Mouse (Mus musculus) 3134 (cell line): ENCODE measurements around the gene Ftl1.

Source experiments
- DNase-seq: peaks from one replicate; pipeline ENCODE4 v3.0.0-alpha.2; 2011; ENCODE audit warnings: low spot score; ENCODE audit not compliant: insufficient read length; ENCODE audit errors: extremely low read depth

The Ftl1 gene

DNA sequence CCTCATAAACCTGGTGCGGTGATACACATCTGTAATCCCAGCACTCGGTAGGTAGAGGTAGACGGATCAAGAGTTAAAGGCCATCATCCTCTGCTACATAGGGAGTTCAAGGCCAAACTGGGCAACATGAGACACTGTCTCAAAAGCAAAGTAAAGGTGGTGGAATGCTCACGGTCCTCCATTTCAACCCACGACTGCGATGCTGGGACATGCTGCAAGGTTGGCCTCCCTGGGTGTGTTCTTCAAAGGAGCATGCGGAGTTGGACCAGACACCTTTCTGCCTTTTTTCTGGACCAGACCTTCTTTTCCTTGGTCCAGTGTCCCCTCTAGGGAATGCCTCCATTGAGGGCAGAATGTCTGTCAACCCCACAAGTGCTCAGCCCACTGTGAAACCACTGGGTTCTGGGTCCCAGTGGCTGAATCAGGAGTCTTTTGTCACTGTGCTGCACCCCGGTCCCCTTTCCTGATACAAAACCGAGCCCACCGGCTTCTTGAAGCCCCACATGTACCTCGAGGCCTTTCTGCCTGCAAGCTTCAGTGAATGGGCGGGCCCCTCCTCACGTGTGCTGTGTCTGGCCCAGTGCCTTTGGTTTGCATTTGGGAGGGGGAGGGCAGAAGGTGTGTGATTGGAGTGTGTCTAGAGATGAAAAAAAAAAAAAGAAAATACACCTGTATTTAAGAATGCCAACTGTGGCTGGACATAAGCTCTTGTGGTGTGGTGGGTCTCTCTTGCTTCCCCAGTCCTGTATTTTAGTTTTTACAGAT is 3.6 kb downstream of the Ftl1 start:
- DNase-seq, result peak; percentile 71

DNA sequence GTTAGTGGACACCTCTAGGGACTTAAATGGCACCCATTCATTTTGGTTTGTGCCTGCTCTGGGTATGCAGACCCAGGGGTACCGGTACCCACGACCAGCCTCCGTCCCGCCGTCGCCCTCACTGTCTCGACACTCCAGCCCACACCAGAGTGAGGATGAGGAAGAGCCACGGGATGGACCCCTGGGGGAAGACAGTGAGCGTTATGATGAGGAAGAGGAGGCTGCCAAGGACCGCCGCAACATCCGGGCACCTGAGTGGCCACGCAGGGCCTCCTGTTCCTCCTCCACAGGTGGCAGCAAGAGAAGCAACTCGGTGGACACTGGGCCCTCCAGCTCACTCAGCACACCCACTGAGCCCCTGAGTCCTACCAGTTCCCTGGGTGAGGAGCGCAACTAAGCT is 4.7 kb downstream of the Ftl1 start:
- no peak for DNase-seq

DNA sequence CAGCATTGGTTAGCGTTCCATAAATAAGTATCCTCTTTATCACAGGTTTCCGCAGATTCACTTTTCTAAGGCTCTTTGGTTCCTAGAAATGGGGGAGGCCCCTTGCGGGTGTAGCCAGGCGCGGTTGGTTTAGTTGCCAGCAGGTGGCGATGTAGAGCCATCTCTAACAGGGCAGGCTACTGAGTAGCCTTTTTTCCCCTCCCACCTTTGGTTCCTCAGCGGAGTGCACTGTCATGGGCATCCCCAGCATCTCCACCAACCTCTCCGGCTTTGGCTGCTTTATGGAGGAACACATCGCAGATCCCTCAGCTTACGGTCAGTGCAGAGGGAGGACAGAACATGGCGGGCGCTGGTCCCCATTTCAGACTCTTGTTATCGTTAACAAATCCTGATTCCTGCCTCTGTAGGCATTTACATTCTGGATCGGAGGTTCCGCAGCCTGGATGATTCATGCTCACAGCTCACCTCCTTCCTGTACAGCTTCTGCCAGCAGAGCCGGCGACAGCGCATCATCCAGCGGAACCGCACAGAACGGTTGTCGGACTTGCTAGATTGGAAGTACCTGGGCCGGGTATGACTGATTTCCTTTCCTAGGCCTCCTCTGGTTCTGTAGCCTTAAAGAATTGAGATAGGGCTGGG is 8.2 kb downstream of the Ftl1 start:
- peak; percentile 47 for DNase-seq

DNA sequence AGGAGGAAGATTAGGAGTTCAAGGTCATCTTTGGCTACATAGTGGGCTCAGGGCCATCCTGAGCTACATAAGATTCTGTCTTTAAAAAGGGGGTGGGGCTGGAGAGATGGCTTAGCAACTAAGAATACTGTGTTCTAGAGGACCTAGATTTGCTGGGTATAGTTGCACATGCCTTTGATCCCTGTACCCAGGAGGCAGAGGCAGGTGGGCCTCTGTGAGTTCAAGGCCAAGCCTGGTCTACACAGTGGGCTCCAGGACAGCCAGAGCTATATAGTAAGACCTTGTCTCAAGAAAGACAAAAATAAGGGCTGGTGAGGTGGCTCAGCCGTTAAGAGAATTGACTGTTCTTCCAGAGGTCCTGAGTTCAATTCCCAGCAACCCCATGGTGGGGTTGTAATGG is 9.7 kb downstream of the Ftl1 start:
- DNase-seq, result no peak

DNA sequence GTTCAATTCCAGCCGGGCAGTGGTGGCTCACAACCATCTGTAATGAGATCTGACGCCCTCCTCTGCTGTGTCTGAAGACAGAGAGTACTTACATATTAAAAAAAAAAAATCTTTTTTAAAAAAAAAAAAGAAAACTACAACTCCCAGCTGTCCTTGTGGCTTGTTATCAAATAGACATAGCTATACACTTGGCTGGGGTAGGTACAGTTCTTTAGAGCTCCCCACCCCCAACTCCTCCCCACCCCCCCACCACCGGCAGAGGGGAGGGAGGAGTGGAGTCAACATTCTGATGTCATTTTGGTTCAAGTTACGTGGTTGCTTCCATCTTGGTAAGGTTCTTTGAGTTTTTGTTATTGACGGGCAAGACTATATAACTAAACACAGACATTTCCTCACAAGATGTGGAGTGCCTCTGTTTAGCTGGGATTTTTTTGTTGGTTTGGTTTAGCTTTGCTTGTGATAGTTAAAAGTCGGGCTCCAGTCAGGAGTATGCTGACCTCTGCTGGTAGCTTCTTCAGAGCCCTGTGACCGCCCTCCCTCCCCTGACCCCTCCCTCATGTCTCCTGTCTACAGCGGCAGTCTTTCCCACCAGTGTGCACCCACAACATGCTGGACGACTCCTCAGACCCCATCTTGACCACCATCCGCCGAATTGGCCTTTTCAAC is 12.2 kb downstream of the Ftl1 start:
- no peak for DNase-seq

DNA sequence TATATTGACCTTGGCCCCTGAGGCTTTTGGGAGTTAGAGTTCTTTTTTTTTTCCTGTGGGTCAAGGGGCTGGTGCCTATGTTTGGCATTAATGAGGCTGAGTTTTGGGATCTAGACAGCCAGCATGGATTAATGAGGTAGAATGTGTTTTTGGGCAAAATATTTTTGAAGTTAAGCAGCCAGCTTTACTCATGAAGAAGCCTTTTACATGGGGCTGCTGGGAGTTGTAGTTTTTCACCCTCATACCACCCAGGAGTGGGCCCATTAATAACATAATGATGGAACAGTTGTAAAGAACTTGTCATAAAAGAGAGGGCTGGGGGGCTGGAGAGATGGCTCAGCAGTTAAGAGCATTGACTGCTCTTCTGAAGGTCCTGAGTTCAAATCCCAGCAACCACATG is 13.1 kb downstream of the Ftl1 start:
- no peak for DNase-seq

DNA sequence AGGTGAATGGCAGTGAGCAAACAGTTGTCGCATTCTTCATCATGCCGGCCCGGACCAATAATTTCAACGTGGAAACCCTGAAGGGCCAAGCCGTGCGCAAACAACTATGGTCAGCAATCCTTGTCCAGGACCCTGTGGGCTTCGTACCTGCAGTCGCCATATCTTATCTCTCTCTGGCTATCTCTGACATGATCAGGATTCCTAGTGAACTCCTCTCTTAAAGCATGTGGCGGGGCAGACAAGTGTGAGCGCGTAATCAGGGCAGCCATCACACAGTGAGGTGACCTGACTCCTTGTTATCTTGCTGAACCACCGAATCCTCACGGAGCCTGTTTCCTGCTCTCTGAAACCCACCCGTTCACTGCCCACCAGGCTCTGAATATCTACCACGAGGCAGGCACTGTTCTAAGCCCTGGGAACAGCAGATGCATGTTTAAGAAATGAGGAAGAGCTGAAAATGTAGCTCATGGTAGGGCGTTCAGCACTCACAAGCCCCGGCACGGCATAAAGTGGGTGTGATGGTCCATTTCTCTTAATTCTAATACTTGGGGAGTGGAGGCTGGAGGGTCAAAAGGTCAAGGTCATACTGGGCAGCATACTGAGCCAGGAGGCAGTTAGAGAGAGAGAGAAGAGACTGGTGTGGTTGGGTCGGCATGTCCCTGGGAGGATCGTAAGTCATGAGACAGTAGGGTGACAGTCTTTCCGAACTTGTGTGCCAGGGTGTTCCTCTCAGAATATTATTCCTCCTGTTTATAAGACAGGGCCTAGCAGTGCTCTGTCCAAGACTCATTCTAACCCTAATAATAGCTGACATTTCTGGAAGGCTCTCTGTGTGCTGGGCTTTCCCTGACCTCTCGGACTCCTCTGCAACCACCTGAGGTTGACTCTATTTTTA is 15.9 kb downstream of the Ftl1 start:
- no peak for DNase-seq

DNA sequence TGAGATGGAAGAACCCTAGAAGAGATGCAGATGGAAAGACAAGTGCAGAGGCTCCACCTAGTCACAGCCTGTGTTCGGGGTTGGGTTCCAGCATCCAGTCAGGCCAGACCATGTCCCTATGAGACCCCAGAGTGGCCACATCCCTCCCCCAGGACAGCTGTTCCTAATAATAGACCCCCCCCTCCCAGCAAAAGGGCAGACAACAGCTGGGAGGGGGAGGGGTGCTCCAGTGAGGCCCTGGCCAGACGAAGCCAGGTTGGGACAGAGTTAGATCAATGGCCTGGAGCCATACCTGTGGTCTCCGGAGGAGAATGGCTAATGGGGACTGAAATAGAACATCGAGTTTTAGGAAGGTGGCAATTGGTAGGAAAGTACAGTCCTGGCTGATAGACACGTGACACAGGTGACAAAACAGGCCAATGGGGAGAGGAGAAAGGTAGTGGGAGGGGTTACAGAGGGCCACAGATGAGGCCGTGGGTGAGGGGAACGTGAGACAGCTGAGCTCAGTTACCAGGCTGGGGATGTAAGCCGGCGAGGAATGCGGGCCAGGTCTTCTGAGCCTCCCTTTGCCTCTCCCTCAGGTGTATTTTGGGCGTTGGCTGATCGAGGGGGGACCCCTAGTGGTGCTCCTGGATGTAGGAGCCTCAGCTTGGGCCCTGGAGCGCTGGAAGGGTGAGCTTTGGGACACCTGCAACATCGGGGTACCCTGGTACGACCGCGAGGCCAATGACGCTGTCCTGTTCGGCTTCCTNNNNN is 22.0 kb downstream of the Ftl1 start, which contains the start of gene Ruvbl2:
TSS of gene Ruvbl2 (minus strand) at position 576 of the 756 bp plus-strand sequence.
- DNase-seq, result no peak

DNA sequence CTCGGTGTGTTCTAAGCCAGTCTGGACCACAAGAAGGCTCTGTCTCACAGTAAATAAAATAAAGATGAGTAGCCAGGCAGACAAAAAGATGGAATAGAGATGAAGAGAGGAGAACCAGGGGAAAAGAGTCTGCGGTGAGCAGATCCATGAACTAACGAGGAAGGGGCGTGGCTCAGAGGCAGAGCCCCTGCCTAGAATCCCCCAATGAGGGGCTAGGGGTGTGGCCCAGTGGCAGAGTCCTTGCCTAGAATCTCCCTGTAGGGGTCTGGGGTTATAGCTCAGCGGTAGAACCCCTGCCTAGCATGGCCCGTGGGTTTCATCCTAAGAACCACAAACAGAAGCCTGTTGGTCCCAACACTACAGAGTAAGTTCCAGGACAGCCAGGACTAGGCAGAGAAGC is 22.6 kb downstream of the Ftl1 start:
- DNase-seq, result no peak

DNA sequence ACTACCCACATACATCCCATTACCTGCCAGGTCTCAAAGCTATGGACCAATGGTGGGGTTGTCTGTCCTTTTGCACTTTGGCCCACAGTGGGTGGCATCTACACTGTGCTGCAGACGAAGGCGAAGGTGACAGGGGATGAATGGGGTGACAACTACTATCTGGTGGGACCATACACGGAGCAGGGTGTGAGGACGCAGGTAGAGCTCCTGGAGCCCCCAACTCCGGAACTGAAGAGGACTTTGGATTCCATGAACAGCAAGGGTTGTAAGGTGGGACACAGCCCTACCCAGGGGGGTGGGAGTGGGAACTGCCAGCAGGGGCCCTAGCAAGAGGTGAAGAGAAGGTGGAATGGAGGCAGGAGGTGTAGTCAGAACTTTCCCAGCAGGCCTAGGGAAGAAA is 23.2 kb downstream of the Ftl1 start:
- DNase-seq, result no peak

DNA sequence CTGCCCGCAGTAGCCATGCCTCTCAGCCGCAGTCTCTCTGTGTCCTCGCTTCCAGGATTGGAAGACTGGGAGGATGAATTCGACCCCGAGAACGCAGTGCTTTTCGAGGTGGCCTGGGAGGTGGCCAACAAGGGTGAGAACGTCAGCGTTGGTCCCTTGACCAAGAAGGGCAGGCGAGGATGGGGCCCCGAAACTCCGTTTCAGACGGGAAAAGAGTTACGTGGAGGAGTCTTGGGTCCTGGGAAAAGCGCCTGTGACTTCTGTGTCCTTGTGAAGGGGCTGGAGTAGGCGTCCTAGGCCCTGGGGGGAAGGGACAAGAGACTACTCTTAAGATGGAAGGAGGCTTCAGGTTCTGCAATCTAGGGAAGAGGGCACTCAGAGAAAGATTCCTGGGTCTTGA is 24.6 kb downstream of the Ftl1 start:
- DNase-seq, result no peak

DNA sequence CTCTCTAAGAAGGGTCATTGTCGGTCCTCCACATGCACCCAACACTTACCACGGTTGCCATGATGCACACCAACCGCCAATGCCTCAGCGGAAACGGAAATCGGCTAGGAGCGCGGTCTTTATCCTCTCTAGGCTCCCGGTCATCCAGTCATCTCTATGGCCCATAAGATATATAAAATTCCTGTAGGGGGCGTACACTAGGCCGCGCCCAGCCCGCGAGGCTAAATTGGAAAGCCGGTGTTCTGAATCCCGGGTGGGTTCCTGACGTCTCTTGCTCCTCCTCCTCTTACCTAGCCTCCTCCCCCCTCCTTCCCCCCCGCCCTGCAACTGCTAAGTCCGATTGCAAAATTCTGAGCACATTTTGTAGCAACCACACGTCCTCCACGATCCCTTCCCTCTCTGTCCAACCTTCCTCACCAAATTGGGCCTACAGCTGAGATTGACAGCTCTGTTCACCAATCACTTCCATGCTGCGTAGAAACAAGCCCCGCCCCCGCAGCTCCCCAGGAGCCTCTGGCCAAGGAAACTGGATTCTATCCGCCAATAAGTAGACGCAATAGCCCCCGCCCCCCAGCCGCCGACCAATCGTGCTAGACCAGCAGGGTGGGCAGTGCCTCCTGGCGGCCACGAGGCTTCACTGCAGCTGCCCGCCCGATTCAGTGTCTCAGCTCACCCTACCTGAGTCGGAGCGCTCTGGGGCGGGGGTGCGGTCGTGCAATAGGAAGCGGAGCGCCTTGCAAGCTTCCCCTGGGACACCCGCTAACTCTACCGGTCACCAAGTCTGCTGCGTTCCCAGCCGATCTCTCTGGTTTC is 25.3 kb downstream of the Ftl1 start, which contains the start of gene Gys1:
TSS of gene Gys1 (plus strand) at position 642 of the 813 bp plus-strand sequence.
- DNase-seq, result peak; percentile 97

DNA sequence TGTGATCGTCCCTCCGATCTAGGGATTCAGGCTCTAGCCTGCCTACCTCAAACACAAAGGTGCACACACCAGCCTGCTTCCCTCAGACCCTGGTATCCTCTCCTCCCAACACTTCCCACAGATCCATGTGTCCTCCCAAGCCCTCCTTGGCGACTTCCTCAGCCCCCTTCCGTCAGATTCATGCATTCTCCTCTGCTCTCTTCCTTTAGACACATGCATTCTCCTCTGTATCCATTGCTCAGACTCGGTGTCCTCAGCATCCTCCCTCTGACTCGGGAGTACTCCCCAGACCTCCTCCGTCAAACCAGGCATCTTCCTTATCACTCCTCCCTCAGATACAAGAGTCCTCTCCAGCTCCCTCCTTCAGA is 25.9 kb downstream of the Ftl1 start:
- no peak for DNase-seq

DNA sequence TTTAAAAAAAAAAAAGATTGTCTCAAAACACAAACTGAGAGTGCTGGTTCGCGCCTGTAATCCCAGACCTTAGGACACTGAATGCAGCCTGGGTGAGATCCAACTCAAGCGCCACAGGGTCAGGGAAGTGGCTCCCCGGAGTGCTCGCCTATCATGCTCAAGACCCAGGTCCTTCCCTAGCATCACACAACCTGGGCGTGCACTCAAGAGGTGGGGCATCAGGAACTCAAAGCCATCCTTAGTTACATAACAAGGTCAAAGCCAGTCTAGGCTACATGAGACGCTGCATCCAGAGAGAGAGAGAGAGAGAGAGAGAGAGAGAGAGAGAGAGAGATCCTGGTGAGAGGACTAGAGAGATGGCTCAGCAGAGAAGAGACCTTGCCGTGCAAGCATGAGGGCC is 33.1 kb downstream of the Ftl1 start:
- no peak for DNase-seq

DNA sequence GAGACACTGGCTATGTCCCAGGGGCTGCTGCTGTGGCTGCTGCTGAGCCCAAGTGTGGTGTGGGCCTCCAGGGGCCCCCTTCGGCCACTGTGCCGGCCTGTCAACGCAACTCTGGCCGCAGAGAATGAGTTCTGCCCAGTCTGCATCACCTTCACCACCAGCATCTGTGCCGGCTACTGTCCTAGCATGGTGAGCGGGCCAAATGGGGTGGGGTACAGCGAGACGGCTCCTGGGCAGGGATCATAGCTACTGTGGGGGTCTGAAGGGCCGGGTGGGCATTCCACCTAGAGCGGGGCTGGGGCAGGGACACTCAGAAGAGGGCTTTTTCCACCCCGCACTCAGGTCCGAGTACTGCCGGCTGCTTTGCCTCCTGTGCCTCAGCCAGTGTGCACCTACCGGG is 38.5 kb downstream of the Ftl1 start:
- no peak for DNase-seq

DNA sequence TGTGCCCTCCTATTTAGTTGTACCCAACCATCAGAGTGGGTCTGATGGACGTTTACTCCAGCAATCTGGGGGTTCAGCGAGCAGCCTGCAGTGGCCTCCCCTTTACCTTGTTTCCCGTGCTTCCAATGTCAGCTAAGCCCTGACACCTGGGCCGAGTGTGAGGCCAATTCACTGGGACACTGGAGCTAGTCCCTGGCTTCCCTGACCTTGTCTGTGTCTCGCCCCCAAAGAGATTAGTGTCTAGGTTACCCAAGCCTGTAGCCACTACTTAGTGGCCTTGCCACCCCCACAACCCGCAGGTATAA is 39.1 kb downstream of the Ftl1 start, which contains the start of gene Lhb:
TSS of gene Lhb (plus strand) at position 206 of the 305 bp plus-strand sequence.
- DNase-seq, result no peak

DNA sequence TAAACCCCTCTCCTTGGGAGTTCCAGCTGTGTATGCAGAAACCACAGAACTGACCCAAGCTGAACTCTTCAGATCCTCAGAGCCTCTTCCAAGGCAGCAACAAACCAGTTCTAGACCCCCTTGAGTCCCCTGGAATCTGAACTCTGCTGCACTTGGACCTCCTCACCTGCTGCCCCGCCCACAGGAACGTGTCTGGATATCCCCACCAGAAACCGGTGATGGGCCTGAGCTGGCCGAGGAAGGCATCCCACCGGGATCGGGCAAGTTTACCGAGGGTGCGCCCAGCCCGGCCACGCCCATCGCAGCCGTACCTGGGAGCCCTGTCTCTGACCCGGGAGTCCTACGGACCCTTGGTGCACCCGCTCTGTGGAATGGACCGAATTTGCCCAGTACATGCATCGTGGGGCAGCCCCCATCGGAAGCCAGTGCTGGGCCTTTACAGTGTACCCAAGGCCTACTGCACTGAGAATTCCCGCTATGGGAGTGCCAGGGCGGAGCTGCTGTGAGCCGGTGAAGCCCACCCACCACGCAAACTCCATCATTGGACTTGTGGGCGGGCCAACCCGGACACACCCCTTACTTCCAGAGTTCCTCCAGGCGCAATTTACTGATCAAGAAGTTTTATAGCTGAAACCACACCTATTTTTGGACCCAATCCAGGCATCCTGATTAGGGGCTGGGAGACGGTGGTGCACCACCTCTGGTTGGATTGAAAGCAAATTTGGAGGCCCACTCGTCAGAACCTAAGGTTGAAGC is 39.6 kb downstream of the Ftl1 start:
- no peak for DNase-seq

DNA sequence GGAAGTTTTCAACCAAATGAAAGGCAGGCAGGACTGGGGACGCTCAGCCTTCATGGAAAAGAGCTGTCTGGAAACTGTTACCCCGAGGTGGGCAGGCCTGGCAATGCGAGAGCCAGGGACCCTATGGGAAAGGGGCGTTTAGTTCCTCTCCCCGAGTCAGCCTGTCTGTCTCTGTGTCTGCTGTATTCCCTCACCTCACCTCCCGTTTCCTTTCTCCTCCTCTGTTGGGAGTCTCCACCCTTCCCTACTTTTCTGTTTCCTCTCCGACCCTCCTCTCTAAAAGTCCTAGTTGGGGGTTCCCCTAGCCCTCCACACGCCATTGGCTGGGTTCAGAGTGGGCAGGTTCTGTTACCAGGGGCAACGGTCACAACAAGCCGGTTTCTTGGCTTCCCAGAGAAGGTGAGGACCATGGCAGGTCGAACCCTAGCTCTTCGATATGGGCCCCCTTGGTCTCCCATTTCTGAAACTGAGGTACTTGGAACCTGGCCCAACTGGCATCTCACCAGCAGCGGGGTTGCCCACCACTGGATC is 41.7 kb downstream of the Ftl1 start:
- no peak for DNase-seq
